In genomic region chr4:32260909-32261308, GRCm38 (mm10) we compare ENCODE assay signal across 24 mouse cellular contexts. TPM values are rescaled to one million over a fixed set of nuclear protein-coding genes. Genes with fewer than 3 reads are reported as not detected.
DNase-seq lines count a peak whose midpoint lies in the region; ATAC-seq lines count a peak whose summit lies in the region.
"Had no signal": no experiment of that assay in that cellular context is flagged by ENCODE, and none has a peak within 500 bp of the region (broad histone marks: within the 10 kb centered on the region; RNA-seq: fewer than 3 reads in every experiment).

No protein-coding gene starts in this region.

- H3K9ac ChIP-seq in embryonic facial prominence, embryonic 14.5 days (ENCODE audit: low read depth, low read length) = no peak overlapping the region
- H3K9ac ChIP-seq in forebrain, embryonic 13.5 days = no peak overlapping the region
- H3K9ac ChIP-seq: embryonic facial prominence, embryonic 12.5 days; embryonic facial prominence, embryonic 15.5 days; forebrain, embryonic 12.5 days; forebrain, embryonic 15.5 days; forebrain, postnatal 0 days had no signal

- H3K27ac ChIP-seq in embryonic facial prominence, embryonic 10.5 days (replicated peaks) = 0 out of 2 replicates have a peak overlapping the region, but pooled peaks have one; percentile 7
- H3K27ac ChIP-seq in embryonic facial prominence, embryonic 14.5 days (replicated peaks; ENCODE audit: low read depth, low read length) = no peak overlapping the region
- no peak overlapping the region for H3K27ac ChIP-seq in forebrain, embryonic 13.5 days
- H3K27ac ChIP-seq: embryonic facial prominence, embryonic 12.5 days; embryonic facial prominence, embryonic 15.5 days; forebrain, embryonic 10.5 days; forebrain, embryonic 12.5 days; forebrain, embryonic 15.5 days had no signal

- no peak for DNase-seq in embryonic facial prominence, embryonic 10.5 days (ENCODE audit: low spot score)
- no peak for DNase-seq in embryonic facial prominence, embryonic 14.5 days (ENCODE audit: low spot score)
- DNase-seq in ovary, adult 18-20 months (ENCODE audit: low spot score) = no peak
- DNase-seq: adrenal gland, adult 2 months; adrenal gland, postnatal 10 days; adrenal gland, postnatal 25 days; cerebellum, adult 11 months; cerebellum, adult 18-20 months; cerebellum, adult 8-10 months; cerebellum, adult 9-11 months; cerebellum, postnatal 14 days; cerebellum, postnatal 36 days; embryo, embryonic 11 days; forebrain, postnatal 0 days had no signal

- WGBS in embryonic facial prominence, embryonic 10.5 days = 76% methylated on average over 4 of the region's 4 CpGs
- WGBS in embryonic facial prominence, embryonic 14.5 days = 64% methylated on average over 4 of the region's 4 CpGs
- 74% methylated on average over 4 of the region's 4 CpGs for WGBS in forebrain, embryonic 13.5 days

- peaks cover 8% of the 10 kb centered on the region for H3K36me3 ChIP-seq in megakaryocyte, embryonic 14.5 days (replicated peaks; ENCODE audit: low read length)
- peaks cover 4% of the 10 kb centered on the region for H3K36me3 ChIP-seq in embryonic facial prominence, embryonic 10.5 days (replicated peaks)
- no peaks in the 10 kb centered on the region for H3K36me3 ChIP-seq in embryonic facial prominence, embryonic 14.5 days (ENCODE audit: control insufficient read depth, insufficient read depth, low read length)
- 0 out of 2 replicates have a peak, but pooled peaks cover 5% of the 10 kb centered on the region for H3K36me3 ChIP-seq in forebrain, embryonic 13.5 days (ENCODE audit: poor library complexity, severe bottlenecking)
- H3K36me3 ChIP-seq: embryonic facial prominence, embryonic 12.5 days; embryonic facial prominence, embryonic 15.5 days; forebrain, embryonic 10.5 days; forebrain, embryonic 15.5 days had no signal

- H3K4me2 ChIP-seq in embryonic facial prominence, embryonic 14.5 days (ENCODE audit: low read depth, low read length) = no peak overlapping the region
- no peak overlapping the region for H3K4me2 ChIP-seq in forebrain, embryonic 13.5 days
- H3K4me2 ChIP-seq: embryonic facial prominence, embryonic 12.5 days; embryonic facial prominence, embryonic 15.5 days; forebrain, embryonic 12.5 days; forebrain, embryonic 15.5 days had no signal

- peaks cover 9% of the 10 kb centered on the region for H3K9me3 ChIP-seq in megakaryocyte, embryonic 14.5 days
- no peaks in the 10 kb centered on the region for H3K9me3 ChIP-seq in embryonic facial prominence, embryonic 10.5 days
- no peaks in the 10 kb centered on the region for H3K9me3 ChIP-seq in embryonic facial prominence, embryonic 14.5 days (ENCODE audit: control insufficient read depth, low read length)
- H3K9me3 ChIP-seq in forebrain, embryonic 13.5 days (replicated peaks) = no peaks in the 10 kb centered on the region
- H3K9me3 ChIP-seq: embryonic facial prominence, embryonic 12.5 days; embryonic facial prominence, embryonic 15.5 days; forebrain, embryonic 10.5 days; forebrain, embryonic 12.5 days; forebrain, embryonic 15.5 days had no signal

- no peak for ATAC-seq in megakaryocyte, adult 5-6 weeks (ENCODE audit: poor library complexity, severe bottlenecking)
- ATAC-seq in embryonic facial prominence, embryonic 14.5 days (ENCODE audit: low read depth) = peak; percentile 76; the same call in 1 of the 2 replicates
- no peak for ATAC-seq in forebrain, embryonic 13.5 days
- ATAC-seq: forebrain, embryonic 15.5 days; forebrain, postnatal 0 days had no signal

- peaks cover 29% of the 10 kb centered on the region for H3K27me3 ChIP-seq in megakaryocyte, embryonic 14.5 days (replicated peaks)
- H3K27me3 ChIP-seq in embryonic facial prominence, embryonic 10.5 days (replicated peaks; ENCODE audit: low read depth, poor library complexity, severe bottlenecking) = no peaks in the 10 kb centered on the region
- no peaks in the 10 kb centered on the region for H3K27me3 ChIP-seq in embryonic facial prominence, embryonic 14.5 days (replicated peaks; ENCODE audit: control insufficient read depth, insufficient read depth, low read length)
- no peaks in the 10 kb centered on the region for H3K27me3 ChIP-seq in forebrain, embryonic 13.5 days
- H3K27me3 ChIP-seq: embryonic facial prominence, embryonic 12.5 days; embryonic facial prominence, embryonic 15.5 days; forebrain, embryonic 12.5 days; forebrain, embryonic 15.5 days had no signal

- H3K4me1 ChIP-seq in megakaryocyte, embryonic 14.5 days = peaks cover 62% of the 10 kb centered on the region
- peaks cover 38% of the 10 kb centered on the region for H3K4me1 ChIP-seq in embryonic facial prominence, embryonic 10.5 days
- H3K4me1 ChIP-seq in embryonic facial prominence, embryonic 14.5 days (ENCODE audit: control insufficient read depth, insufficient read depth, low read length) = peaks cover 13% of the 10 kb centered on the region
- peaks cover 19% of the 10 kb centered on the region for H3K4me1 ChIP-seq in forebrain, embryonic 13.5 days

- H3K4me3 ChIP-seq in megakaryocyte, embryonic 14.5 days (replicated peaks) = peak overlapping the region; percentile 64
- no peak overlapping the region for H3K4me3 ChIP-seq in embryonic facial prominence, embryonic 10.5 days
- H3K4me3 ChIP-seq in embryonic facial prominence, embryonic 14.5 days (ENCODE audit: low read depth, low read length) = no peak overlapping the region
- no peak overlapping the region for H3K4me3 ChIP-seq in forebrain, embryonic 13.5 days
- H3K4me3 ChIP-seq: embryonic facial prominence, embryonic 12.5 days; embryonic facial prominence, embryonic 15.5 days; erythroblast, embryonic 14.5 days; forebrain, embryonic 10.5 days; forebrain, embryonic 12.5 days; forebrain, embryonic 15.5 days had no signal

RNA-seq across cellular contexts. Expression of gene Bach2, which starts 22.3 kb away (rescaled TPM):
- polyA plus RNA-seq in megakaryocyte, embryonic 14.5 days (2012; ENCODE audit: insufficient read depth, low replicate concordance) = 0.27 TPM in 1 of 2 replicates, not detected in the other
- 3.3 and 3.6 TPM in 2 replicates for total RNA-seq in megakaryocyte, adult 5-6 weeks (2015)
- total RNA-seq in megakaryocyte, adult 5-6 weeks (2017) = 0.99 and 1.2 TPM in 2 replicates
- polyA plus RNA-seq in embryonic facial prominence, embryonic 10.5 days (2016; fragmentation: Nextera tagmentation; extraction: Ambion mirVana) = 12.2 and 12.4 TPM in 2 replicates
- polyA plus RNA-seq in embryonic facial prominence, embryonic 14.5 days (2014; fragmentation: Nextera tagmentation; extraction: Ambion mirVana) = 7.3 and 7.7 TPM in 2 replicates
- polyA plus RNA-seq in forebrain, embryonic 13.5 days (2015; fragmentation: Nextera tagmentation; extraction: Ambion mirVana) = 26.2 and 31.6 TPM in 2 replicates
- total RNA-seq: MEL had no signal
